Mouse (Mus musculus) hindbrain, embryonic 14.5 days (tissue): ENCODE measurements around the gene Bhlhe40. TPM values are rescaled to one million over a fixed set of nuclear protein-coding genes. Genes with fewer than 3 reads are reported as not detected.

Experiments used
- ATAC-seq: fragments of 200-750 bp; cut with Nextera tagmentation; 2 replicates; pipeline ENCODE4 v1.8.0; 2017; ENCODE audit warnings: moderate number of reproducible peaks, mild to moderate bottlenecking, moderate TSS enrichment, moderate library complexity; ENCODE audit not compliant: low FRiP score
- DNase-seq: peaks from one replicate; pipeline ENCODE4 v3.0.0-alpha.2; 2015; ENCODE audit warnings: low spot score
- H3K27ac ChIP-seq: fragments of 300-500 bp; sonication (generic); 2 replicates; pipeline ENCODE4 v1.5.1; 2014; ENCODE audit warnings: mild to moderate bottlenecking, moderate library complexity
- H3K27me3 ChIP-seq: fragments of 300-500 bp; sonication (generic); 2 replicates; pipeline ENCODE4 v1.6.1; 2014; ENCODE audit warnings: mild to moderate bottlenecking, low read length, mixed read lengths; ENCODE audit not compliant: control insufficient read depth, insufficient read depth
- H3K36me3 ChIP-seq: fragments of 300-500 bp; sonication (generic); replicated peaks from 2 replicates; pipeline ENCODE4 v1.6.1; 2014; ENCODE audit not compliant: control insufficient read depth, insufficient read depth
- H3K4me1 ChIP-seq: fragments of 300-500 bp; sonication (generic); replicated peaks from 2 replicates; pipeline ENCODE4 v1.6.1; 2014; ENCODE audit warnings: antibody characterized with exemption, low read length, mixed read lengths; ENCODE audit not compliant: control insufficient read depth, insufficient read depth
- H3K4me2 ChIP-seq: fragments of 300-500 bp; sonication (generic); replicated peaks from 2 replicates; pipeline ENCODE4 v1.6.1; 2014; ENCODE audit warnings: mild to moderate bottlenecking, moderate library complexity
- H3K4me3 ChIP-seq: fragments of 300-500 bp; sonication (generic); replicated peaks from 2 replicates; pipeline ENCODE4 v1.5.1; 2014; ENCODE audit warnings: mild to moderate bottlenecking, low read length
- H3K9ac ChIP-seq: fragments of 300-500 bp; sonication (generic); 2 replicates; pipeline ENCODE4 v1.6.1; 2014
- H3K9me3 ChIP-seq: fragments of 300-500 bp; sonication (generic); 2 replicates; pipeline ENCODE4 v1.6.1; 2016; ENCODE audit warnings: low read length; ENCODE audit not compliant: control insufficient read depth
- WGBS: fragments of 180-500 bp; shearing (Covaris S2); extraction: QIAGEN DNeasy Blood & Tissue Kit; methylation state at CpG from one replicate; pipeline ENCODE4 v1.1.7; 2014; 5-methylcytosine and 5-hydroxymethylcytosine counted together
- polyA plus RNA-seq: library from polyadenylated mRNA; unstranded; fragments of >200 nt; fragmentation: Nextera tagmentation; extraction: Ambion mirVana; gene quantifications from 2 replicates; pipeline ENCODE4 v1.2.1, GENCODE M21; 2014

Gene Bhlhe40
- polyA plus RNA-seq, 1 experiment from 2014 or later, result 4.8 TPM

GRCm38 (mm10) chr6:108683140-108683539 lies 22.7 kb downstream of the Bhlhe40 start:
- no peak overlapping the region for H3K9ac ChIP-seq
- no peak overlapping the region for H3K4me3 ChIP-seq
- no peak overlapping the region for H3K4me2 ChIP-seq
- H3K4me1 ChIP-seq, result no peaks in the 10 kb centered on the region
- no peak overlapping the region for H3K27ac ChIP-seq
- H3K36me3 ChIP-seq, result no peaks in the 10 kb centered on the region
- no peaks in the 10 kb centered on the region for H3K9me3 ChIP-seq
- WGBS, result 86% methylated on average over 1 of the region's 1 CpGs
- H3K27me3 ChIP-seq, result no peaks in the 10 kb centered on the region
- no peak for ATAC-seq
- DNase-seq, result no peak

GRCm38 (mm10) chr6:108684430-108684829 lies 24.0 kb downstream of the Bhlhe40 start:
- Histone ChIP-seq H3K9me3 (no peaks in the 10 kb centered on the region), H3K4me1 (no peaks in the 10 kb centered on the region), H3K27me3 (no peaks in the 10 kb centered on the region), H3K36me3 (no peaks in the 10 kb centered on the region), H3K27ac (no peak overlapping the region), H3K9ac (no peak overlapping the region), H3K4me3 (no peak overlapping the region), H3K4me2 (no peak overlapping the region)
- ATAC-seq (no peak), DNase-seq (no peak)
- 68% methylated on average over 5 of the region's 5 CpGs for WGBS

- Histone ChIP-seq H3K9me3 (no peaks in the 10 kb centered on the region), H3K4me1 (no peaks in the 10 kb centered on the region), H3K9ac (no peak overlapping the region), H3K4me2 (no peak overlapping the region), H3K27ac (no peak overlapping the region), H3K27me3 (no peaks in the 10 kb centered on the region), H3K36me3 (no peaks in the 10 kb centered on the region), H3K4me3 (no peak overlapping the region)
- DNase-seq, result no peak
- ATAC-seq, result no peak
- 52% methylated on average over 9 of the region's 9 CpGs for WGBS
These were observed 25.4 kb downstream of the Bhlhe40 start for GRCm38 (mm10) chr6:108685758-108686355.

DNA sequence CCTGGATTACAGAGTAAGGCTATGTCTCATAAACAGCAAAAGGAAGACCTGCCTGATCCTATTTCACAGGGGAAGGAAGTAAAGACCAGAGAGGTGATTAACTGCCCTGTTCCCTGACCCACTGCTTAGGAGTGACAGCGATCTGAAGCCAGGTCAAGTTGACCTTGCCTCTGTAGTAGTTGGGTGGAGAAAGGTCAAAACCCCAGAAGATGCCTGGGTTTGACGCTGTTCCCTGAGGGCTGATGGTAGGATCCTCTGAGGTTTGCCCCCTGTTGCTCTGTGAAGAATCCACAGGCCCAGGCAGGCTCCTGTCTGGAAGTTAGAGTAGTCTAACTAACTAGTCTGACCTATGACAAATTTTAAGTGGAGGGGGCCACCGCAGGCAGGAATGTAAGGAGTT lies 26.5 kb downstream of the Bhlhe40 start:
- DNase-seq, result no peak
- no peaks in the 10 kb centered on the region for H3K9me3 ChIP-seq

GRCm38 (mm10) chr6:108688344-108688743 lies 27.9 kb downstream of the Bhlhe40 start:
- H3K4me1 ChIP-seq, result no peaks in the 10 kb centered on the region
- H3K27me3 ChIP-seq, result no peaks in the 10 kb centered on the region
- no peaks in the 10 kb centered on the region for H3K36me3 ChIP-seq
- no peaks in the 10 kb centered on the region for H3K9me3 ChIP-seq
- no peak overlapping the region for H3K4me2 ChIP-seq
- H3K9ac ChIP-seq, result no peak overlapping the region
- no peak overlapping the region for H3K4me3 ChIP-seq
- ATAC-seq, result no peak
- no peak overlapping the region for H3K27ac ChIP-seq
- no peak for DNase-seq
- WGBS, result 72% methylated on average over 5 of the region's 5 CpGs

More for the DNA sequence above, 26.5 kb downstream of the Bhlhe40 start:
- H3K4me1 ChIP-seq, result no peaks in the 10 kb centered on the region
- no peak overlapping the region for H3K4me2 ChIP-seq
- no peak overlapping the region for H3K27ac ChIP-seq
- H3K36me3 ChIP-seq, result no peaks in the 10 kb centered on the region
- no peak for ATAC-seq
- H3K4me3 ChIP-seq, result no peak overlapping the region
- 97% methylated on average over 3 of the region's 3 CpGs for WGBS
- no peak overlapping the region for H3K9ac ChIP-seq
- H3K27me3 ChIP-seq, result no peaks in the 10 kb centered on the region

DNA sequence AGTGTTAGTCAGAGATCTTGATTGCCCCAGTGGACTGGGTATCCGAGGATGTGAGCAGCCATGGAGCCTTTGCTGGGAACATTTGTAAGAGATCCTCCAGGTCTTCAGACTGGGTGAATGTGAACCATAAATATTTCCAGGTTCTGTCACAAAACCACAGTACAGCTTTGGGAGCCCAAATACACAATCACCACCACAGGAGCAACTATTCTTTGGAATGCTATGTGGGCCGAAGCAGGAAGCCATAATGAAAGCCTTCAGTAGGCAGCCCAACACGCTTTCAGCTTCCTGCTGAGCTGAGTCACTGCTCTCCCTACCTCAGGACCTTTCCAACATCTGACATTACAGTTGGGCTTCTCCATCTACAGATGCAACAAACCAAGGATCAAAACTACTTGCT lies 32.6 kb downstream of the Bhlhe40 start:
- no peak overlapping the region for H3K9ac ChIP-seq
- H3K9me3 ChIP-seq, result no peaks in the 10 kb centered on the region
- H3K27me3 ChIP-seq, result no peaks in the 10 kb centered on the region
- no peak overlapping the region for H3K4me3 ChIP-seq
- no peaks in the 10 kb centered on the region for H3K36me3 ChIP-seq
- no peak overlapping the region for H3K4me2 ChIP-seq
- ATAC-seq, result no peak
- no peaks in the 10 kb centered on the region for H3K4me1 ChIP-seq
- no peak for DNase-seq
- no peak overlapping the region for H3K27ac ChIP-seq
- 77% methylated on average over 3 of the region's 3 CpGs for WGBS

DNA sequence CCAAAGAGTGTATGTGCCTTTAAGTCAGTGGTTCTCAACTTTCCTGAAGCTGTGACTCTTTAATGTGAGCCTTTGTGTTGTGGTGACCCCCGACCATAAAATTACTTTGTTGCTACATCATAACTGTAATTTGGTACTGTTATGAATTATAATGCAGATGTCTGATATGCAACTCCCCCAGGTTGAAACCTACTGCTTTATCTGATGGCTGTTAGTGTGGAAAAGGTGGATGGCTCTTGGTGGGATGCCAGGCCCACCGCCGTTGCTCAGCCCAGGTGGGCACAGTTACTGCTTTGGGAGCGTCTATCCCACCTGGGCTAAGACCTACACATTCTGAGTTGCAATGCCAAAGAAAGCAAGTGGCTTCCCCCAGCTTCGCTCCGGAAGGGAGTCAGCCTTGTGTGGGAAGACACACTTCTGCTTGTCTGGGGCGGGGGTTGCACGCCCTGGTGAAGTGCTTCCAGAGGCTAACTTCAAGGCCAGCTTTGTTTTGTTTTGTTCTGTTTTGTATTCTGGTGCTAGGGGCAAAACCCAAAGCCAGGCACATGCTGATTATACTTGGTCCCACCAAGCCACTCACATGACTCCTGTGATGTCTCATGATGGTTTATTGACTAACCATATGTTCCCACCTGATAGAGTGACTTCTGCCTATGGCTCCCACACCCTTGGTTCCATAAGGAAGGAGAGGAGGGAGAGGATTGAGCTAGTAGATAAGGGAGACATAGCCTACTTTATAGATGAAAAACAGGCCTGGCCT lies 34.7 kb downstream of the Bhlhe40 start:
- Histone ChIP-seq H3K4me1 (peaks cover under 1% of the 10 kb centered on the region; the same call in 1 of the 2 replicates), H3K9ac (no peak overlapping the region), H3K9me3 (no peaks in the 10 kb centered on the region), H3K36me3 (no peaks in the 10 kb centered on the region), H3K27me3 (no peaks in the 10 kb centered on the region), H3K4me3 (no peak overlapping the region), H3K4me2 (no peak overlapping the region), H3K27ac (no peak overlapping the region)
- DNase-seq (no peak), ATAC-seq (no peak)
- WGBS, result 88% methylated on average over 8 of the region's 8 CpGs

DNA sequence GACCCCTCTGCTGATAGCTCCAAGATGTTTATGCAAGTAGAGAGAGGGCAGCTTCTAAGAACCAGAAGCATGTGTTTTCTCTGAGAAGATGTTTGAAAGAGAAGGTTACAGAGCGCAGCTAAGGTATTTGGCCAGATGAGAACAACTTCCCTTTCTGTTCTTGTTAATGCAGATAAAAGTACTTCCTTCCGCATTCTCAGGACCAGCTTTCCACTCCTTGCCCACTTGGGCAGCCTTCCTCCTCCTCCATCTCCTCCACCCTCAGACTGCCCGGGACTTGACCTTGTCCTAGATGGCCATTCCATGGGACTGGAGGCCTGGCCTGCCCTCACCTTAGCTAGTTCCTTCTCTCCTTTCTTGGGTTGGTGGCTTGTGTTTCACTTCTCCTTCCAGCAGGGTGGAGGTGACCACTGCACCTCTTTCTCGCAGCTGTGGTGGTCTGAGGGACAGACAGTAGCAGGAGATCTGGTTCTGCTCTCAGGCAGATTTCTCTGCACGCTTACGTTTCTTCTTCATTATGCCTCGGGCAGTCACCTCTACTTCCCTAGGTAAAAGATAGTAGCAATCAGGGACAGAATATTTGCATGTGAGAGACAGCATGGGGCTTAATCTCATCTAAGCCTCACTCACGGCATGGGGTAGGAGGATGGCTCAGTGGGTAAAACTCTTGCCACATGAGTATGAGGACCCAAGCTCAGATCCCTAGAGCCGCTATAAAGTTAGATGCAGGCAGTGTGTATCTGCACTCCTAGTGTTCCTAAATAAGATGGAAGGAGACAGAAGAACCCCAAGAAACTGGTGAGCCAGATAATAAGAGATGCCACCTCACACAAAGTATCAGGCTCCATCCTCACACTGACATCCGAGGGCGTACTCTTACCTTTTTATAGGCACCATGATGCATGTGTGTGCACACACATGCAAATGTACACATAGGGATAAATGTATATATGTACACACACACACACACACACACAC lies 35.7 kb downstream of the Bhlhe40 start:
- Histone ChIP-seq H3K9ac (no peak overlapping the region), H3K27me3 (no peaks in the 10 kb centered on the region), H3K4me1 (peaks cover 5% of the 10 kb centered on the region; the same call in 1 of the 2 replicates), H3K4me3 (no peak overlapping the region), H3K27ac (no peak overlapping the region), H3K9me3 (no peaks in the 10 kb centered on the region), H3K36me3 (no peaks in the 10 kb centered on the region), H3K4me2 (no peak overlapping the region)
- DNase-seq (no peak), ATAC-seq (no peak)
- WGBS, result 82% methylated on average over 11 of the region's 11 CpGs

DNA sequence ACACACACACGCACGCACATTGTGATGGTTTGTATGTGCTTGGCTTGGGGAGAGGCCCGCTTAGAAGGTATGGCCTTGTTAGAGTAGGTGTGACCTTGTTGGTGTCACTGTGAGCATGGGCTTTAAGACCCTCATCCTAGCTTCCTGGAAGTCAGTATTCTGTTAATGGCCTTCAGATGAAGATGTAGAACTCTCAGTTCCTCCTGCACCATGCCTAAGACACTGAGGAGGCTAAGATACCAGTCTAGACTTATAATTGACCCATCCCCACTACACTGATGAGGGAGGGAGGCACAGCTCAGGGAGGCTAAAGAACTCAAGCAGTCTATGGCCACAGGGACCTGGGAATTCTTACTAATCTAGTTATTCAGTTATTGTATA lies 36.4 kb downstream of the Bhlhe40 start:
- Histone ChIP-seq H3K4me1 (peaks cover 5% of the 10 kb centered on the region; the same call in 1 of the 2 replicates), H3K27ac (no peak overlapping the region), H3K4me3 (no peak overlapping the region), H3K4me2 (no peak overlapping the region), H3K9ac (no peak overlapping the region), H3K36me3 (no peaks in the 10 kb centered on the region), H3K9me3 (no peaks in the 10 kb centered on the region), H3K27me3 (no peaks in the 10 kb centered on the region)
- ATAC-seq (no peak), DNase-seq (no peak)
- WGBS, result 100% methylated on average over 3 of the region's 3 CpGs
